Mouse (Mus musculus) spleen, postnatal 14 days (tissue): ENCODE results near the gene Tdpoz4.
"Not testable (repeated sequence)": the region's sequence is repeated elsewhere in the genome, so short reads cannot be mapped to it uniquely, and the experiment has no call there.

Source experiments
- DNase-seq, 2 experiments: peaks; one replicate each; pipeline ENCODE4 v3.0.0; 2021 to 2022; ENCODE audit warnings: low spot score in 2 of 2

Tdpoz4 gene

GRCm38 (mm10) chr3:93796098-93796497 is at the start of gene Tdpoz4:
Tdpoz4 (plus strand) TSS chr3:93796398.
- DNase-seq = not testable (repeated sequence)

GRCm38 (mm10) chr3:93754022-93754421 is 42.2 kb upstream of the Tdpoz4 start:
- DNase-seq = not testable (repeated sequence)

- DNase-seq = not testable (repeated sequence)
Observed at GRCm38 (mm10) chr3:93772700-93773099, 23.5 kb upstream of the Tdpoz4 start, which contains the start of gene Gm5773. Gm5773 (plus strand) TSS chr3:93773000.

- not testable (repeated sequence) for DNase-seq
Observed at GRCm38 (mm10) chr3:93813341-93813740, 17.1 kb downstream of the Tdpoz4 start.

GRCm38 (mm10) chr3:93825720-93826119 is 29.5 kb downstream of the Tdpoz4 start, which contains the start of gene Tdpoz3:
Tdpoz3 (plus strand) TSS chr3:93826020.
- DNase-seq = not testable (repeated sequence)
